Mouse (Mus musculus): Measurements from ENCODE around the gene Optc. TPM values are rescaled to one million over a fixed set of nuclear protein-coding genes. Genes with fewer than 3 reads are reported as not detected.

Optc gene
- not detected for total RNA-seq (2021)
- long read RNA-seq, experiment 1 = 0 reads
- long read RNA-seq, experiment 2 = 0 reads

DNA sequence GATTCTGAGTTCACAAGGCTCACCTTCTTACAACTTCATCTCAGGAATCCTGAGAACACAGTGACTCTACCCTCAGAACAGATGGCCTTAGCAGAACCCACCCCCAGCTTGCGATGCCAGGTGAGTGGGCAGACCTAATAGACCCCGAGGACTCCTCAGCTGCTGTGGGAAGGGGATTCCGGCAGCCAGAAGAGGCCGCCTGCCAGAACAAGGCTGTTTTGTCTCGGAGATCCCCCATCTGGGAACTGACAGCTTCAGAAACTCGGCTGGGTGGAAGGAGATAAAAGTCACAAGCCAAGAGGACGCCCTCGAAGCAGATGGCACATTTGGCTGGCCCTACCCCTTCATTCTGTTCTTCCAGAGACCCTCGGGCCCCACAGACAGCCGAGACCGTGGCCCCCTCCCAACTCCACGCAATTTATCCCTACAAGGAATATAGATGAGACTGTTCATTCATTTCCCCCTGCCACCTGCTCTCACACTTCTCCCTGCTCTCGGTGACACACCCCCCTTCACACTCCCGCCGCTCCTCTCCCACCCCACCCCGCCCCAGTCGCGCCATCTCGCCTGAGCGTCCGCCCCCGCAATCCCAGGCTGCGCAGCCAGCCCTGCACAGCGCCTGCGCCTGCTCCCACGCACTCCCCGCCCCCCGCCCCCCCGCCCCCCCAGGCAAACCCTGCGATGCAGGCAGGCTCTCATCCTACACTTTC, at the start of gene Optc:
Gene Optc, minus strand, starts transcription at position 51 of the 710 bp plus-strand sequence.
- intact Hi-C loops (cut with DNase I) = no loop called here

DNA sequence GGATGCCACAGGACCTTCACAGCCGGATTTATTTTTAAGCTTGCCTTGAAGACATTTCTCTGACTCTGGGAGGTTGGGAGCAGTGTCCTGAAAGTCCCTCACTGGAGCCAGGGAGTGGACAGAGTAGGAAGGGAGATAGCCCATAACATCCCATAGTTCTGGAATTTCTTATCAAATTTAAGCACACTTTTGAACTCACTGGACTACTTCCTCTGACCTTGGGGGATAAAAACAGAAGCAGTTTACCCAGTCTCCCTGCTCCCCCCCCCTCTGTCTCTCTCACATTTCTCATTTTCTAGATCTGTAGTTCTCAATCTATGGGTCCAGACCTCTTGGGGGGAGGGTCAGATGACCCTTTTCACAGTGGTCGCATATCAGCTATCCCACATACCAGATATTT, 46.2 kb upstream of the Optc start:
- no peak for DNase-seq
- intact Hi-C loops (cut with DNase I) = loop anchor here (5.0 kb wide), 1 partner anchor 37 kb away; no protein-coding TSS in a partner anchor

More for the DNA sequence above, at the start of gene Optc:
- DNase-seq = no peak

- peak; percentile 47 to 61 for DNase-seq
- intact Hi-C loops (cut with DNase I) = loop anchor here (5.0 kb wide), 1 partner anchor 36 kb away; no protein-coding TSS in a partner anchor
These were observed 45.5 kb upstream of the Optc start for GRCm38 (mm10) chr1:133953261-133953742.

GRCm38 (mm10) chr1:133951598-133951997, 43.8 kb upstream of the Optc start:
- no peak for DNase-seq
- intact Hi-C loops (cut with DNase I) = loop anchor here (5.0 kb wide), 1 partner anchor 34 kb away; no protein-coding TSS in a partner anchor

GRCm38 (mm10) chr1:133950061-133950782, 42.4 kb upstream of the Optc start:
- intact Hi-C loops (cut with DNase I) = loop anchor here (5.0 kb wide), 1 partner anchor 33 kb away; no protein-coding TSS in a partner anchor
- no peak for DNase-seq

DNA sequence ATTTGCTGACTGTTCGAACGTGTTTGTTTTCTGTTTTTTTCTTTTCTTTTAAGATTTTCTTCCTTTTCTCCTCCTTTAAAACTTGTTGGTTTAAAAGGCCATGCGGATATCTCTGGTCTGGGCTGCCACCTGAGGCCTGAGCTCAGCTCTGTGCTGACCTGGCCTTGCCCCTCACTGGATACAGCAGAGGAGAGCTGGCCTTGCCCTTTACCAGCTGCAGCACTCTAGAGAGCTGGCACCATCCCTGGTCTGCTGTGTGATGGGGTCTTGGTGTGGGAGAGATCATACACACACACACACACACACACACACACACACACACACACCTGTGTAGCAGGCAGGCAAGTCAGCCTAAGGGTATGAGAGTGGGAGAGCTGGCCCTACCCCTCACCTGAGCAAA, 37.3 kb upstream of the Optc start:
- intact Hi-C loops (cut with DNase I) = no loop called here
- no peak for DNase-seq

- intact Hi-C loops (cut with DNase I) = no loop called here
- no peak for DNase-seq
These were observed 34.1 kb upstream of the Optc start for GRCm38 (mm10) chr1:133941904-133942303.

DNA sequence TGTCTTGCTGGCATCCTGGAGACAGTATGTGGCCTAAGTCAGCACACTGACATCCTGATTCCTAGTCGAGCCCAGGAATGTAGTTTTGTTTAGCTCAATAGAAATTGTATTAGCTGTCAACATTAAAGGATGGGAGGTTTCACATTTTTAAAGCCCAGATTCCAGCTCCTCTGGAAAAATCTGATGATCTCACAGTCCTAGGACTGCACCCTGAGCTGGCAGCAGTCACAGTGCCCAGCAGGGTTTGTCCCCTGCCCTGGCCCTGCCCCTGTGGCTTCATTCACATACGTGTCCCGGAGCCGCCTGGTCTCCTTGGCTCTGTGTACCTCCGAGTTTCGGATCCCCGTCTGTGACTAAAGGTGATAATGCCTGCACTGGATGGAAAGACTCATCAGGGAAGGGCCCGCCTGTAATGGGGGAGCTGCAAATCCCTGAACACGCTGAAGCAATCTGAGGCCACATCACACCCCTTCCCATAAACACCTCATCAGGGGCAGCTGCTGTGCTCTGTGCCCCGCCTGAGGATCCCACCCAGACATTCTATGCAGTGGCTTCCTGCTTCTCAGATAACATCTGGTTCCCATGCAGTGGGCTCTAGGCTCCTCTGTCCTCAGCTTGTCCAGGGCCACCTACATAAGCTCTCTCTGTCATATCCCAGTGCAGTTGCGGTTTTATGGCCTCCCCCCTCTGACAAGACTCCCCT, 33.5 kb upstream of the Optc start:
- DNase-seq = no peak
- intact Hi-C loops (cut with DNase I) = no loop called here

DNA sequence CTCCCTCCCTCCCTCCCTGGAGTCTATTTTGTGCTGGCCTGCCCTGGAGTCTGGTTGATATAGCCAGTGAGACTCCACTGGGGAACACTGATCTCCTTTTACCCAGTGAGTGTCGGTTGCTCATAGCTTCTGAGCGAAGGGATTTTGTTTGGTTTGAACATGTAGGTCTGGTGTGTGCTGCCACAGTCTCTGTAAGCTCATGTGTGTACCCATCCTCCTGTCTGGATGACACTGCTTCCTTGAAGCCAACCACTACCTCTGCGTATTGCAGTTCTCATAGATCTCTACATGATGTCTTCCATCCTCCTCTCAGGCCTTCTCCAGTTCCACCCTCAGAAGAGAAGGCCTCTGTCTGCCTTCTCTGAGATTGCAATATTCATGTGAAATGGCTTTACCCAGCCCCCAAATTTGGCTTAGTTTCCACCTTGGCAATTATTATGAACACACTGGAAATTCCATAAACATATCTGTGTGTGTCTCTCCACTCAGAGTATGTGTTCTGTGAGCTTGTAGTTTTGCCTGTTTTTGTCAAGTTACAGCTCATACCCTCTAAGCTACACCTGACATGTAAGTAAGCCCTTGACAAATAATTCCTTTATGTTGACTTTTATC, 32.8 kb upstream of the Optc start:
- intact Hi-C loops (cut with DNase I) = no loop called here
- no peak for DNase-seq

DNA sequence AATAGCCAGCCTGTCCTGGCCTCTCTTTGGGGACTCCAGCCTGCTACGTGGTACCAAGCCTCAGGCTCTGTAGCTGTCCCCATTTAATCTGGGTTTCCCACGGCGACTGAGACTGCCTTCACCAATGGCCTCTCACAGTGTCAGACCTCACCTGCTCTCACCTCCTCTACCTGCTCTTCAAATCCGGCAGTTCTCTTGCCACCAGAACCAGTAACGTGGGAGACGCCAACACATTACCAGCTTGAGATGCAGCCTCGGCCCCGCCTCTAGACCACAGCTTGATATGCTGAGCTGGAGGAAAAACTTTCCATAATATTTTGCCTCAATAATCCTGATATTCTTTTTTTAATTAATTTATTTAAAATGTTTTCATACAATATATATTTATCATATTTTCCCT, 31.9 kb upstream of the Optc start:
- DNase-seq = no peak
- intact Hi-C loops (cut with DNase I) = no loop called here

- DNase-seq = no peak
- intact Hi-C loops (cut with DNase I) = no loop called here
These were observed 28.4 kb upstream of the Optc start for GRCm38 (mm10) chr1:133936169-133936568.

DNA sequence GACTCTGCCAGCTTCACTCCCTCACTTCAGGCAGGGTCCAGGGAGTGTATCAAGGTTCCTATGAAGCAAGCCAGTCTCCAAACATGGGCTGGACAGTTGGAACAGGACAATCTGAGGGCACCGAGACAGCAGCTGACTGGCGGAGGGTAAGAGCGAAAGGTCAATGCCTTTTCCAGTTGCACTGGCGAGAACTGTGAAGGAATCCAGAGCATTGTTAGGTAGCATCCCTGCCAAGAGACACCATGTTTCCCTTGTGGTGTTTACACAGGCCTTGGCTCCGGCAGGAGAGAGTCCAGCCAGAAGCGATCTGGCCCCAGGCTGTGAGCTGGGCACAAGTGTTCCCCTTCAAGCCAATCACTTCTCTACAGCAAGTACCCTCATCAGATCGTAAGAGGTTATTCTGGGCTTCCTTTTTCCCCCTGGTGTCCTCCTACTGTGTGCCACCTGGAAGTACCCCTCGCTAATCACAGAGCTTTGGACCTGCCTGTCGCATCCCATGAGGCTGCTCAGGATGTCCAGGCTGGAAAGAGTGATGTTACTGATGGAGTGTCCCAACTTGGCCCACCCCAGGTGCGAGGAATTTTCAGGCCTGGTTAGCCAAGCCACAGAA, 26.7 kb upstream of the Optc start:
- intact Hi-C loops (cut with DNase I) = no loop called here
- DNase-seq = peak in 1 of 2 experiments; percentile 19

DNA sequence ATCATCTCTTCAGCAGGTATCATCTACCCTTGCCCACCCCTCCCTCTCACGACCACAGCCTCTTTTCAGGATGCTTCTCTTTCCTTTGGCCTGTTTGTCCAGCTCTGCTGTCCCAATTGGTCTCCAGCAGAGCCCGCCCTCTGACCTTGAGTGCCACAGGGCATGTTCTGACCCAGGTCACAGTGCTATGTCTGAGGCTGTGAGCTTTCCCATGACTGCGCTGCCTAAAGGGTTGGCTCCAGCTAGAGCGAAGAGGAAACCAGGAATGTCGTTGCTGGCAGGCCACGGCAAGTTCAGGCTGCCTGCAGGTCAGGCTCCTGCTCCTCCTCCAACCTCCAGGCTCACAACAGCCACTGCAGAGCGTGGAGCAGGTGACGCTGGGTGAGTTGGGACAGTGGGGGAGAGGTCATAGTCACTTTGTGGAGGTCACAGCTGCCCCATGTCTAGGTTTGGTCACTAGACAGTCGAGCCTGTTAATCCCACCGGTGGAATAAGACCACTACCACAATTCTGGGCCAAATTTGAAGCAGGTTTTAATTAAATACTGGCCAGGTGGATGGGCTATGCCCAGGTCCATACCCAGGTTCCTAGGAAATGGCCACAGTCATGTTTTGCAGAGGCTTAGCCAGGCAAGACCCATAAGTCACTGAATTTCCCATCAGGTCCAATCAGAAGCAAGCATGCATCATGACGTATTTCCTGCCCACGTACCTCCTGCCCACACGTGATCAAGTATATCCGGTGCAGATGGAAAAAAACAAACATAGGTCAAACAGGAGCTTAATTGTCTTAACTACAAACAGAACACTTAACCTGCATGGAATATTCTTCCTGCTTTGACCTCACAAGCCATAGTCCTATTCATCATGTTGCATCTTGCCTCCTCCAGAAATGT, 25.7 kb upstream of the Optc start:
- no peak for DNase-seq
- intact Hi-C loops (cut with DNase I) = no loop called here

DNA sequence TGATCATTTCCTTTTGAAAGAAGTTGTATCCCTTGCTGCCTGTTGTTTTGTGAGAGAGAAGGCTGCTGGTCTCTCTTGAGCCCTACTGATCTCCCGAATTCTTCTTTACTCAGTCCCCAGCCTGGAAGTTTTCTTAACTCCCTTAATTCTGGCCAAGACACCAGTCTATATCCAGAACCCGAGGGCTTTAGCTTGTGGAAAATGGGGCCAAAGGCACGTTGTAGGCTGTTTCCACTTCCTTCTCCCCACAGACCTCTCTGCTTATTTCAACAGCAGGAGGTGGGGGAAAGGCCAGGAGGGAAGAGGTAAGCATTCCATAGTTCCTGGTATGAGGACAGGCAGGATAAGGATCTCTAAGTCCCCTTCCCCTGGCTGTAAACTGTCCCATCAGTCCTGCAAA, 22.2 kb upstream of the Optc start:
- intact Hi-C loops (cut with DNase I) = no loop called here

DNA sequence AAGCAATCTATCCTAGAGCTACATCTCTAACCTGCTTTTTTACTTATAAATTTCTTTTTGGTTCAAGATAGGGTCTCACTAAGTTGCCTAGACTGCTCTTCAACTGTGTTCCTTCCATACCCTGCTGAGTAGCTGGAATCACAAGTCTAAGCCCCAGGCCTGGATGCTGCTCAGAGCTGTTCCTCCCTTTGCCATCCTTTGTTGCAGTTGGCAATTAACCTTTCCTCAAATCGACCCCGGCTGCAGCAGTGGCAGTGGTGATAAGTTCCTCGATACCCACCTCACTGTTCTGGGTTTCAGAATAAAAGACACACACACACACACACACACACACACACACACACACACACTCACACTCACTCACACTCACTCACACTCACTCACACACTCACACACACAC, 17.4 kb upstream of the Optc start:
- intact Hi-C loops (cut with DNase I) = no loop called here
- DNase-seq = no peak

More for the DNA sequence above, 22.2 kb upstream of the Optc start:
- DNase-seq = no peak

- DNase-seq = no peak
- intact Hi-C loops (cut with DNase I) = no loop called here
These were observed 16.5 kb upstream of the Optc start for GRCm38 (mm10) chr1:133924141-133924875.

GRCm38 (mm10) chr1:133923071-133923470, 15.3 kb upstream of the Optc start:
- no peak for DNase-seq
- intact Hi-C loops (cut with DNase I) = no loop called here

- DNase-seq = peak; percentile 32 to 60
- intact Hi-C loops (cut with DNase I) = no loop called here
These were observed 13.5 kb upstream of the Optc start, which contains the start of gene Prelp for GRCm38 (mm10) chr1:133921304-133921751. Gene Prelp (minus strand): TSS chr1:133921414.

Data from gastrocnemius, postnatal 36 days (tissue).